Mouse (Mus musculus) small intestine, adult 2 months (tissue): ENCODE results near the gene Tmem222. TPM values are rescaled to one million over a fixed set of nuclear protein-coding genes. Genes with fewer than 3 reads are reported as not detected.
A peak's percentile ranks its signal among the peaks of the same experiment; 100 is the strongest.

Source experiments
- H3K27ac ChIP-seq: fragments of 200-500 bp; 2 replicates; pipeline ENCODE4 v1.5.1; 2012; ENCODE audit warnings: low read depth, low read length, control low read depth, inconsistent platforms; ENCODE audit not compliant: insufficient read depth
- H3K27me3 ChIP-seq: fragments of 200-500 bp; 2 replicates; pipeline ENCODE4 v1.6.1; 2012; ENCODE audit warnings: mild to moderate bottlenecking, moderate library complexity, low read length, inconsistent platforms; ENCODE audit not compliant: control insufficient read depth, insufficient read depth
- H3K36me3 ChIP-seq: fragments of 200-500 bp; 2 replicates; pipeline ENCODE4 v1.6.1; 2012; ENCODE audit warnings: mild to moderate bottlenecking, low read length, control low read depth, inconsistent platforms; ENCODE audit not compliant: control insufficient read depth, insufficient read depth
- H3K4me1 ChIP-seq: fragments of 200-500 bp; 2 replicates; pipeline ENCODE4 v1.6.1; 2012; ENCODE audit warnings: low read length, inconsistent platforms, mixed read lengths; ENCODE audit not compliant: control insufficient read depth, insufficient read depth, insufficient read length
- H3K4me3 ChIP-seq: fragments of 200-500 bp; 2 replicates; pipeline ENCODE4 v1.5.1; 2012; ENCODE audit warnings: low read depth, mild to moderate bottlenecking, control low read depth, inconsistent platforms, low read length, moderate library complexity
- CTCF ChIP-seq: fragments of 200-500 bp; IDR thresholded peaks from 2 replicates; pipeline ENCODE4 v1.5.1; 2012; ENCODE audit warnings: low read depth, mild to moderate bottlenecking, control low read depth, inconsistent platforms, low read length, moderate library complexity, mixed read lengths; ENCODE audit not compliant: insufficient replicate concordance, insufficient read length; ENCODE audit errors: extremely low read depth
- POLR2A ChIP-seq: fragments of 200-500 bp; IDR thresholded peaks from 2 replicates; pipeline ENCODE4 v1.6.1; 2012; ENCODE audit warnings: low read depth, mild to moderate bottlenecking, control low read depth, inconsistent platforms, low read length, moderate library complexity
- WGBS: fragments of 180-500 bp; shearing (Covaris S2); methylation state at CpG from one replicate; pipeline ENCODE4 v1.1.7; 2018; 5-methylcytosine and 5-hydroxymethylcytosine counted together
- polyA plus RNA-seq: library from polyadenylated mRNA; depleted of rRNA; stranded (reverse); fragments of >200 nt; gene quantifications from 2 replicates; pipeline ENCODE4 v1.2.3, GENCODE M21; 2012; rRNA removed

Gene Tmem222
- 26.2 and 58.0 TPM in 2 replicates for polyA plus RNA-seq

- peaks cover 10% of the 10 kb centered on the region; the same call in 1 of the 2 replicates for H3K4me1 ChIP-seq
- H3K27me3 ChIP-seq = no peaks in the 10 kb centered on the region
- 0 out of 2 replicates have a peak, but pooled peaks cover 2% of the 10 kb centered on the region for H3K36me3 ChIP-seq
- H3K4me3 ChIP-seq = peak within 1 kb of the TSS; percentile 68
- peak within 1 kb of the TSS; percentile 70 for H3K27ac ChIP-seq
- TF ChIP-seq POLR2A = peak; percentile 64
- TF ChIP-seq CTCF = no peak
- WGBS = under 1% methylated on average over 73 of the region's 73 CpGs
Observed at GRCm38 (mm10) chr4:133277104-133278026, at the start of gene Tmem222. TSS of gene Tmem222 (minus strand) at chr4:133277792.

- WGBS = 93% methylated on average over 3 of the region's 3 CpGs
- no peak overlapping the region for H3K4me3 ChIP-seq
- H3K27me3 ChIP-seq = no peaks in the 10 kb centered on the region
- no peak overlapping the region for H3K27ac ChIP-seq
- TF ChIP-seq CTCF = no peak
- TF ChIP-seq POLR2A = no peak
- peaks cover 12% of the 10 kb centered on the region; the same call in 1 of the 2 replicates for H3K4me1 ChIP-seq
- H3K36me3 ChIP-seq = peaks cover 22% of the 10 kb centered on the region
Observed at GRCm38 (mm10) chr4:133319667-133320066, 42.1 kb upstream of the Tmem222 start.

- H3K36me3 ChIP-seq = peaks cover 12% of the 10 kb centered on the region
- no peak overlapping the region for H3K27ac ChIP-seq
- WGBS = 89% methylated on average over 5 of the region's 5 CpGs
Observed at GRCm38 (mm10) chr4:133315991-133316390, 38.4 kb upstream of the Tmem222 start.

DNA sequence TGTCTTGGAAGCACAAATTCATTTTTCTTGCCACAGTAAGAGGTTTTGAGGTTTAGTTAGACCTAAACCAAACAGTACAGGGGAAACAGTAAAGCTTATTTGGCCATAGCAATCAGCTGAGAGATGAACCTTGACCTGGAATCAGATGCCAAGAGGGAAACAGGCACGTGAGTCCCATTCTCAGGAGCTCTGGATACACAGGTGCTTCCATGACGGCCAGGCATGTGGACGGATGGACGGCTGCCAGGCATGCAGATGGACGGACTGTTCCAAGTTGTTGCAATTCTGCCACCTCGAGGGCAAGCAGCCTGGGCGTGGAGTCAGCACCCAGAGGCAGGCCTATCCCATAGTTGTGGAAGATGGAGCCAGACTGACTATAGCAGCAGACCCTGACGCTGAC is 37.3 kb upstream of the Tmem222 start:
- Histone ChIP-seq H3K27me3 (no peaks in the 10 kb centered on the region), H3K27ac (peak overlapping the region; percentile 25; the same call in 1 of the 2 replicates), H3K4me1 (peaks cover 12% of the 10 kb centered on the region; the same call in 1 of the 2 replicates), H3K36me3 (peaks cover 9% of the 10 kb centered on the region; the same call in 1 of the 2 replicates), H3K4me3 (no peak overlapping the region)
- 23% methylated on average over 8 of the region's 8 CpGs for WGBS
- TF ChIP-seq CTCF (no peak), POLR2A (no peak)

More at GRCm38 (mm10) chr4:133315991-133316390, 38.4 kb upstream of the Tmem222 start:
- TF ChIP-seq POLR2A = no peak
- no peak for TF ChIP-seq CTCF
- H3K4me1 ChIP-seq = peaks cover 12% of the 10 kb centered on the region; the same call in 1 of the 2 replicates
- no peaks in the 10 kb centered on the region for H3K27me3 ChIP-seq
- H3K4me3 ChIP-seq = no peak overlapping the region

GRCm38 (mm10) chr4:133309948-133310347 is 32.4 kb upstream of the Tmem222 start:
- no peak overlapping the region for H3K27ac ChIP-seq
- peaks cover 16% of the 10 kb centered on the region for H3K36me3 ChIP-seq
- TF ChIP-seq POLR2A (no peak), CTCF (peak; percentile 98)
- H3K27me3 ChIP-seq = no peaks in the 10 kb centered on the region
- no peak overlapping the region for H3K4me3 ChIP-seq
- peaks cover under 1% of the 10 kb centered on the region; the same call in 1 of the 2 replicates for H3K4me1 ChIP-seq
- WGBS = 0% methylated on average over 3 of the region's 3 CpGs

GRCm38 (mm10) chr4:133307331-133307730 is 29.7 kb upstream of the Tmem222 start:
- WGBS = 42% methylated on average over 3 of the region's 3 CpGs
- Histone ChIP-seq H3K36me3 (peaks cover 24% of the 10 kb centered on the region), H3K27me3 (no peaks in the 10 kb centered on the region), H3K4me3 (no peak overlapping the region), H3K27ac (no peak overlapping the region), H3K4me1 (no peaks in the 10 kb centered on the region)
- TF ChIP-seq POLR2A (no peak), CTCF (peak; percentile 70; the same call in 1 of the 2 replicates)

DNA sequence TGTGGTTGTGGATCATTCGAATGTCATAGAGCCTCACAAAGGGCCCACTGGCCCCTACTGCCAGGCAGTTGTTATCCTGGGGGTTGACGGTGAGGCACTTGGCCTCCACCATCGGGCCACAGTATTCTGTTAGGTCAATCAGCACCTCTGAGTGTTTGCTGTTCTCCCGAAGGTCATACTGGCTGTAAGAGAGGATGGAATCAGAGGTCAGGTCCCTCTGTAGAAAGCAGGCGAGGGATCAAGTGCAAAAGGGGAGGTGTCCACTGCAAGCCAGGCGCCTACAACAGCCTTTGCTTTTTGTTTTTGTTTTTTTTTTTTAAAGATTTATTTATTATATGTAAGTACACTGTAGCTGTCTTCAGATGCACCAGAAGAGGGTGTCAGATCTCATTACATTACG is 28.2 kb upstream of the Tmem222 start:
- no peak overlapping the region for H3K4me3 ChIP-seq
- no peak overlapping the region for H3K27ac ChIP-seq
- H3K36me3 ChIP-seq = peaks cover 34% of the 10 kb centered on the region
- H3K4me1 ChIP-seq = no peaks in the 10 kb centered on the region
- WGBS = 91% methylated on average over 7 of the region's 7 CpGs
- no peaks in the 10 kb centered on the region for H3K27me3 ChIP-seq
- no peak for TF ChIP-seq POLR2A
- no peak for TF ChIP-seq CTCF
